Mouse (Mus musculus): ENCODE data around the gene Rps21. TPM values are rescaled to one million over a fixed set of nuclear protein-coding genes. Genes with fewer than 3 reads are reported as not detected.

Gene Rps21
- polyA plus RNA-seq, 1 experiment from 2014 or later = 435 TPM

DNA sequence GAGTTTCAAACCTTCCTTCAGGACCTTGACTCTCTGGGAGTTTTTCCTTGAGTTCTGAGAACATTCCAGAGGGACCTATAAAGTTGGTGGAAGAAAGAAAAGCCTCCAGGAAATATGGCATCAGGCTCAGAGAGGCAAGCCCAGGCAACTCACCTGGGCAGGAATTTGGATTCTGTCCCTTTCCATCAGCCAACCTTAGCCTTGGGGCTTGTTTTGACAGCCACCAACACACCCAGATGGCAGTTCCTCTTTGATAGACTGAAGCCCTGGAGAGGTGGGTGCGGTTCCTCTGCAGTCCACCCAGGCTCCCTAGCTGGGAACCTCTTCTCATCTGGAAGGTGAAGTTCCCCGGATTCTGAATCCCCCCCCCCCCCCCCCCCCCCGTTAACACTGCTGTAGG is 20.7 kb upstream of the Rps21 start:
- ATAC-seq (ENCODE audit: low FRiP score, low TSS enrichment) = no peak
- H3K4me2 ChIP-seq (replicated peaks; ENCODE audit: low read depth, low read length) = no peak overlapping the region
- H3K9me3 ChIP-seq (ENCODE audit: low read length) = peaks cover 2% of the 10 kb centered on the region; the same call in 1 of the 2 replicates
- peak overlapping the region; percentile 92 for H3K27ac ChIP-seq (ENCODE audit: low read length)
- WGBS = 41% methylated on average over 3 of the region's 3 CpGs
- H3K36me3 ChIP-seq (ENCODE audit: insufficient read depth, low read length) = no peaks in the 10 kb centered on the region
- no peaks in the 10 kb centered on the region for H3K27me3 ChIP-seq (ENCODE audit: insufficient read depth, low read length)
- no peak overlapping the region for H3K4me3 ChIP-seq (ENCODE audit: low read length)
- no peak overlapping the region for H3K9ac ChIP-seq (replicated peaks; ENCODE audit: low read length)
- H3K4me1 ChIP-seq (ENCODE audit: insufficient read depth, low read length) = peaks cover 24% of the 10 kb centered on the region

DNA sequence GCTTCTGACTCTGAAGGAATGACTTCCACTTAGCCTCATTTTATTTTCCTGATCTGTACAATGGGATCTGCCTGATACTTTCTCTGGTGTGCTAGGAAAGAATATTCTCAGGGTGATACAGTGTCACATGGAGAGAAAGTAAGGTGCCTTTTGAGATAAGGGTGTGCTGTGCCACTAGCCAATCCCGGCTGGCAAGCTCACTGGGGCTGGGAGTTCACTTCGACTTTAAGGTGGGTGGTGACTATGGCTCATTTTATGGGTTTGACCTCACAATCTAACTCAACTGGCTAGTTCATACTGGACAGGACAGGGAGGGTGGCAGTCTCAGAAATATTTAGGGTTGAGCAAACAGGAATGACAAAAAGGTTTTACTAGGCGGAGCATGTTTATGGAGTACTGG is 20.2 kb upstream of the Rps21 start:
- Histone ChIP-seq H3K9ac (replicated peaks; ENCODE audit: low read length) (no peak overlapping the region), H3K36me3 (ENCODE audit: insufficient read depth, low read length) (no peaks in the 10 kb centered on the region), H3K27me3 (ENCODE audit: insufficient read depth, low read length) (no peaks in the 10 kb centered on the region), H3K9me3 (ENCODE audit: low read length) (peaks cover 6% of the 10 kb centered on the region; the same call in 1 of the 2 replicates), H3K4me3 (ENCODE audit: low read length) (no peak overlapping the region), H3K27ac (ENCODE audit: low read length) (no peak overlapping the region), H3K4me1 (ENCODE audit: insufficient read depth, low read length) (peaks cover 21% of the 10 kb centered on the region), H3K4me2 (replicated peaks; ENCODE audit: low read depth, low read length) (no peak overlapping the region)
- no peak for ATAC-seq (ENCODE audit: low FRiP score, low TSS enrichment)
- WGBS = 54% methylated on average over 3 of the region's 3 CpGs

DNA sequence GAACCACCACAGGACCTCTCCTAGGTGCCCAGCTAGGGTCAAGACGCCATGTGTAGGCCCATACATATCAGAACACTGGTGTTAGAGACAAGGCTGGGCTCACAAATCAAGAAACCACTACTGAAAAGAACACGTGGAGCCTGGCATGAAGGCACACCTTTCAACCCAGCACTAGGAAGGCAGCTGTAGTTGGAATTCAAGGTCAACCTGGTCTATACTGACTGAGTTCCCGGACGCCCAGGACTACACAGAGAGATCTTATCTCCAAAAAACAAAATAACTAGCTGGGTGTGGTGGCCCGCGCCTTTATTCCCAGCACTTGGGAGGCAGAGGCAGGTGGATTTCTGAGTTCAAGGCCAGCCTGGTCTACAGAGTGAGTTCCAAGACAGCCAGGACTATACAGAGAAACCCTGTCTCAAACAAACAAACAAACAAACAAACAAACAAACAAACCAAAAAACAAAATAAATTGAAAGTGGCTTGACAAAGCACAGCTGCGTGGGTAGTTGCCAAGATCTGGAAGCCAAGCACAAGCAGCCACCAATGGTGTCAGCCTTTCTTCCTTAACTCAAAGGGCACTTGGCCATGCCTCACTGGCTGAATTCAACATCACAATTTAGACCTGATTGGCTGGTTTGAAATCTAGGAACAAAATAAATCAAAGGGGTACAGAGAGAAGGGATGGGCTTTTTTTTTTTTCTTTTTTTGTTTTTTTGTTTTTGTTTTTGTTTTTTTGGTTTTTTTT is 19.4 kb upstream of the Rps21 start:
- whole genome bisulfite sequencing = 86% methylated on average over 7 of the region's 7 CpGs
- Histone ChIP-seq H3K4me1 (ENCODE audit: insufficient read depth, low read length) (peaks cover 21% of the 10 kb centered on the region), H3K36me3 (ENCODE audit: insufficient read depth, low read length) (no peaks in the 10 kb centered on the region), H3K9ac (replicated peaks; ENCODE audit: low read length) (no peak overlapping the region), H3K4me2 (replicated peaks; ENCODE audit: low read depth, low read length) (no peak overlapping the region), H3K27me3 (ENCODE audit: insufficient read depth, low read length) (no peaks in the 10 kb centered on the region), H3K9me3 (ENCODE audit: low read length) (peaks cover 6% of the 10 kb centered on the region; the same call in 1 of the 2 replicates), H3K4me3 (ENCODE audit: low read length) (no peak overlapping the region), H3K27ac (ENCODE audit: low read length) (no peak overlapping the region)
- no peak for ATAC-seq (ENCODE audit: low FRiP score, low TSS enrichment)

DNA sequence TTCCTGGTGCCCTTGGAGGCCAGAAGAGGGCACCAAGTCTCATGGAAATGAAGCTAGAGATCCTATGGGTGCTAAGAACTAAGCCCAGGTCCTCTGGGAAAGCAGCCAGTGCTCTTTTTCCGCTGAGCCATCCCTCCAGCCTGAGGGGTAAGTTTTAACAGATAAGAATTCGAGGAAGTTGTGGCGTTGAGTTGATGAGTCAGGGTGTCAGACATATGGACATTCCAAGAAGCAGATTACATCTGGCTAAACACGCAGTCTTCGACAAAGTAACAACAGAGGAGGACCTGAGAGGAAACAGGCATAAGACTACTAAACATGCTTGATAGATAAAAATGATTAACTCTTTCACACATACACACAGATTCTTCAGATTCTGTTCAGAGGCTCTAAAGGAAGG is 18.6 kb upstream of the Rps21 start:
- no peak overlapping the region for H3K9ac ChIP-seq (replicated peaks; ENCODE audit: low read length)
- H3K4me2 ChIP-seq (replicated peaks; ENCODE audit: low read depth, low read length) = no peak overlapping the region
- H3K36me3 ChIP-seq (ENCODE audit: insufficient read depth, low read length) = no peaks in the 10 kb centered on the region
- H3K4me1 ChIP-seq (ENCODE audit: insufficient read depth, low read length) = peaks cover 18% of the 10 kb centered on the region
- no peak for ATAC-seq (ENCODE audit: low FRiP score, low TSS enrichment)
- H3K4me3 ChIP-seq (ENCODE audit: low read length) = no peak overlapping the region
- H3K27ac ChIP-seq (ENCODE audit: low read length) = no peak overlapping the region
- H3K27me3 ChIP-seq (ENCODE audit: insufficient read depth, low read length) = no peaks in the 10 kb centered on the region
- peaks cover 6% of the 10 kb centered on the region; the same call in 1 of the 2 replicates for H3K9me3 ChIP-seq (ENCODE audit: low read length)
- WGBS = 69% methylated on average over 5 of the region's 5 CpGs

DNA sequence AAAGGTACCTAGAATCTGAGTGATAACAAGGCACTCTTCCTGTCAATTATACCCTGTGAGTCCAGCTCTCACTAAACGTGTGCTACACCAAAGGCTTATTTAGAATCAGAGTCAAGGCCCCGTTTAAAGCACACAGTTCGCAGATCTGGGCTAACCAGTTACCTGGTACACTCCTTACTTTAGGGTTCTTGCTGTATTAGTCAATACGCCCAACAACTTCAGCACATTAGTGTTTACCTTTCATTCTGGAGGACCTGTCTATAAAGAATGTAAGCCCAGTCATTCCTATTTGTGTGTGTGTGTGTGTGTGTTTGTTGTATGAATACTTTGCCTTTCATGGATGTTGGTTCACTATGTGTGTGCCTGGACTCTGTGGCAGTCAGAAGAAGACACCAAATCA is 14.1 kb upstream of the Rps21 start:
- no peaks in the 10 kb centered on the region for H3K36me3 ChIP-seq (ENCODE audit: insufficient read depth, low read length)
- ATAC-seq (ENCODE audit: low FRiP score, low TSS enrichment) = no peak

DNA sequence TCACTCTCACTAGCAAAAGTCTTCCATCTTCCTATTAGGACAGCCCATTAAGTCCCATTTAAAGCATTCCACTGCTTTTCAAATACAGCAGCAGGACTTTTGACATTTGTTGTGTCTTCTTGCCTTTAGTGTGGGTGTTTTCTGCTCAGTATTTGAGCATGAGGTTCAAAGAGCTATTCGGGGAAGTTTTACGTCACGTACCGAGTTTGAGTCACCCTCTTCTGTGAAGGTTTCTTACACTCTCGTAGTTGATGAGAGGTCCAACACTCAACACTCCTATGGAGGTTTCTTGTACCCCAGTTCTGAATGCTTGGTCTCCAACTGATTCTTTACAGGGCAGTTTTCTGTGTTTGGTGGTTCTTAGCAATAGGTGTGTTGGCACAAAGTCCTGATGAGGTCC is 9.3 kb upstream of the Rps21 start:
- H3K27me3 ChIP-seq (ENCODE audit: insufficient read depth, low read length) = no peaks in the 10 kb centered on the region
- H3K9ac ChIP-seq (replicated peaks; ENCODE audit: low read length) = no peak overlapping the region
- ATAC-seq (ENCODE audit: low FRiP score, low TSS enrichment) = no peak
- no peak overlapping the region for H3K4me3 ChIP-seq (ENCODE audit: low read length)
- H3K9me3 ChIP-seq (ENCODE audit: low read length) = no peaks in the 10 kb centered on the region
- peaks cover 3% of the 10 kb centered on the region; the same call in 1 of the 2 replicates for H3K4me1 ChIP-seq (ENCODE audit: insufficient read depth, low read length)
- H3K27ac ChIP-seq (ENCODE audit: low read length) = no peak overlapping the region
- WGBS = 87% methylated on average over 5 of the region's 5 CpGs
- no peak overlapping the region for H3K4me2 ChIP-seq (replicated peaks; ENCODE audit: low read depth, low read length)
- no peaks in the 10 kb centered on the region for H3K36me3 ChIP-seq (ENCODE audit: insufficient read depth, low read length)

More for the DNA sequence above, 14.1 kb upstream of the Rps21 start:
- Histone ChIP-seq H3K4me1 (ENCODE audit: insufficient read depth, low read length) (no peaks in the 10 kb centered on the region), H3K4me3 (ENCODE audit: low read length) (no peak overlapping the region), H3K27ac (ENCODE audit: low read length) (no peak overlapping the region), H3K27me3 (ENCODE audit: insufficient read depth, low read length) (no peaks in the 10 kb centered on the region), H3K9ac (replicated peaks; ENCODE audit: low read length) (no peak overlapping the region), H3K4me2 (replicated peaks; ENCODE audit: low read depth, low read length) (no peak overlapping the region), H3K9me3 (ENCODE audit: low read length) (peaks cover 6% of the 10 kb centered on the region; the same call in 1 of the 2 replicates)
- 80% methylated on average over 4 of the region's 4 CpGs for WGBS

DNA sequence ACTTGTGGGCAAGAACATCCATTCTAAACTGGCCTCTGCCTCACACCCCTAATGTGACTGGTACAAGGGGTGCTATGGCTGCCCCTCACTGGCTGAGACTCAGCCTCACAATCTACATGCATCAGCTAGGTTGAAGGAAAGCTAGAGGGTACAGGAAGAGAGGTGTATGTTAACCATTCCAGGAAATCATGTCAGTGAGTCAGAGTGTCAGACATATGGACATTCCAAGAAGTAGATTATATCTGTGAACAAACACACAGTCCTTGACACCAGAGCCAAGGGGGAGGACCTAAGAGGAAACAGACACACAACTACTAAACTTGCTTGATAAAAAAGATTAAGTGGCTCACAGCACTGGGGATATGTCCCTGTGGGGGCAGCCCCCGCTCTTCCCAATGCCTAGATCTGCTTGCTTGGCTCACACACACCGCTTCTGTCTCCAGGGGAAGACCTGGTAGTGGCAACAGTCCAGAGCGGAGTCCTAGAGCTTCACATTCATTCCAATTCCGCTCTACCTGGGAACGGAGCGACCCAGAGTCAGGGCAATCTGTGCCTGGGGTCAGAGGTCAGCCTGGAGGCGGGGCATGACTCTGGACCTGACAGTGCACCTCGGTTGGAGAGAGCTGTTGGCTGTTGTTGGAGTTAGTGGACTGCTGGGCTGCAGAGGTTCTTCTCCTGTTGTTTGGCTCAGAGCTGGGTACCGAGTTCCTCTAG is 8.1 kb upstream of the Rps21 start:
- Histone ChIP-seq H3K27ac (ENCODE audit: low read length) (no peak overlapping the region), H3K36me3 (ENCODE audit: insufficient read depth, low read length) (no peaks in the 10 kb centered on the region)
- WGBS = 62% methylated on average over 9 of the region's 9 CpGs

DNA sequence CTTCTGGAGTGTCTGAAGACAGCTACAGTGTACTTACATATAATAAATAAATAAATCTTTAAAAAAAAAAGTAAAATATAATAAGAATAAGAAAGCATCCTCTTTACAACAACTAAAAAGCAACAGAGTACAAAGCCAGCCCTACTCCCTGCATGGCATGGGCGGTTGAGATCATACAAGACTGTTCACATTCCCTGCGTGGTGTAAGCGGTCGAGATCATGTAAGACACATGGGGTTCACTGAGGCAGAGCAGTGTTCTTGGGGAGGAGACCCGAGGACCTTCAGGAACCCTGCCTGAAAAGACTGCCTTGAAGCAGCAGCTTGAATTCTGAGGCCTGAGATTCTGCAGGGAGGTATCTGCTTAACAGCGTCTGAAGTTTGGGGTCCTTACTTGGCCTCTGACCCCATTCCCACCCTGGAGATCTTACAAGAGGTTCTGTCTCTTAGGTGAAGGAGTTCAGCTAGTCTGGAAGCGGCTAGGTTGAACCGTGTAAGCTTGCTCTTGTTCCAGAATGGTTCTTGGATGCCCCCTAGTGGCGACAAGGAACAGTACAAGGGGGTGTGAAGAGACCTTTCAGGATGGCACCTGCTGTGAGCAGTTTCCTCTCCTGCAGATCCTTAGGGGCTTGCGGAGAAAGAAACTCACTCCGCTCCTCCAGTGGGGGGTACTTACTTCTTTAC is 6.1 kb upstream of the Rps21 start:
- no peak overlapping the region for H3K27ac ChIP-seq (ENCODE audit: low read length)
- no peaks in the 10 kb centered on the region for H3K36me3 ChIP-seq (ENCODE audit: insufficient read depth, low read length)
- H3K9ac ChIP-seq (replicated peaks; ENCODE audit: low read length) = 0 out of 2 replicates have a peak overlapping the region, but pooled peaks have one; percentile 9
- H3K4me1 ChIP-seq (ENCODE audit: insufficient read depth, low read length) = peaks cover 8% of the 10 kb centered on the region
- peak; percentile 89 for ATAC-seq (ENCODE audit: low FRiP score, low TSS enrichment)
- H3K27me3 ChIP-seq (ENCODE audit: insufficient read depth, low read length) = no peaks in the 10 kb centered on the region
- WGBS = 32% methylated on average over 11 of the region's 11 CpGs
- H3K4me3 ChIP-seq (ENCODE audit: low read length) = no peak overlapping the region
- no peak overlapping the region for H3K4me2 ChIP-seq (replicated peaks; ENCODE audit: low read depth, low read length)
- no peaks in the 10 kb centered on the region for H3K9me3 ChIP-seq (ENCODE audit: low read length)

More for the DNA sequence above, 8.1 kb upstream of the Rps21 start:
- Histone ChIP-seq H3K4me3 (ENCODE audit: low read length) (no peak overlapping the region), H3K9me3 (ENCODE audit: low read length) (no peaks in the 10 kb centered on the region), H3K27me3 (ENCODE audit: insufficient read depth, low read length) (no peaks in the 10 kb centered on the region), H3K9ac (replicated peaks; ENCODE audit: low read length) (no peak overlapping the region), H3K4me1 (ENCODE audit: insufficient read depth, low read length) (peaks cover 3% of the 10 kb centered on the region; the same call in 1 of the 2 replicates), H3K4me2 (replicated peaks; ENCODE audit: low read depth, low read length) (no peak overlapping the region)
- peak; percentile 25; the same call in 1 of the 2 replicates for ATAC-seq (ENCODE audit: low FRiP score, low TSS enrichment)

DNA sequence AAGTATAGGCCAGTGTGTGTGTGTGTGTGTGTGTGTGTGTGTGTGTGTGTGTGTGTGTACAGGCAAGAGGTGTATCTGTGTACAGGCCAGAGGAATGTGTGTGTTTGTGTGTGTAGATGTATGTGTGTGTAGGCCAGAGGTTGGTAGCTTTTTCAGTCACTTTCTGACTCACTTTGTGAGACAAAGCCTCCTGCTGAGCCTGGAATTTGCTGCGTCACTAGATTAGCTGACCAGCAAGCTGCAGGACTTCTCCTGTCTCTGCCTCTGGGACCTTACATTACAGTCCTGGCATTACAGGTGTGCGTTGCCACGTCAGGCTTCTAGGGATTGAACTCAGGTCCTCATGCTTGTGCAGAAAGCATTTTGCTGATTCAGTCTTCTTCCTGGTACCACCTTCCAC is 5.3 kb upstream of the Rps21 start:
- H3K4me1 ChIP-seq (ENCODE audit: insufficient read depth, low read length) = peaks cover 13% of the 10 kb centered on the region
- H3K27me3 ChIP-seq (ENCODE audit: insufficient read depth, low read length) = no peaks in the 10 kb centered on the region
- WGBS = 58% methylated on average over 3 of the region's 3 CpGs
- no peak overlapping the region for H3K4me3 ChIP-seq (ENCODE audit: low read length)
- no peak for ATAC-seq (ENCODE audit: low FRiP score, low TSS enrichment)
- no peak overlapping the region for H3K9ac ChIP-seq (replicated peaks; ENCODE audit: low read length)
- H3K36me3 ChIP-seq (ENCODE audit: insufficient read depth, low read length) = no peaks in the 10 kb centered on the region
- no peak overlapping the region for H3K4me2 ChIP-seq (replicated peaks; ENCODE audit: low read depth, low read length)
- H3K9me3 ChIP-seq (ENCODE audit: low read length) = no peaks in the 10 kb centered on the region
- H3K27ac ChIP-seq (ENCODE audit: low read length) = no peak overlapping the region
